Mouse (Mus musculus): ENCODE measurements around the gene Rad9b. TPM values are rescaled to one million over a fixed set of nuclear protein-coding genes. Genes with fewer than 3 reads are reported as not detected.

Gene Rad9b
- polyA plus RNA-seq, 1 experiment from 2014 or later = 11.0 TPM

- WGBS = 76% methylated on average over 3 of the region's 3 CpGs
- no peak for DNase-seq (ENCODE audit: extremely low spot score, low spot score)
- H3K27ac ChIP-seq = no peak overlapping the region
- no peak overlapping the region for H3K4me3 ChIP-seq
- no peaks in the 10 kb centered on the region for H3K4me1 ChIP-seq
- H3K9me3 ChIP-seq = no peaks in the 10 kb centered on the region
- H3K27me3 ChIP-seq (ENCODE audit: poor library complexity, severe bottlenecking) = no peaks in the 10 kb centered on the region
- H3K36me3 ChIP-seq (replicated peaks) = peaks cover 88% of the 10 kb centered on the region
Observed at GRCm38 (mm10) chr5:122318100-122318499, 35.9 kb downstream of the Rad9b start.

- 84% methylated on average over 11 of the region's 11 CpGs for WGBS
- peaks cover 89% of the 10 kb centered on the region for H3K36me3 ChIP-seq (replicated peaks)
- H3K27me3 ChIP-seq (ENCODE audit: poor library complexity, severe bottlenecking) = no peaks in the 10 kb centered on the region
- H3K4me3 ChIP-seq = no peak overlapping the region
- no peaks in the 10 kb centered on the region for H3K4me1 ChIP-seq
- H3K9me3 ChIP-seq = no peaks in the 10 kb centered on the region
- no peak overlapping the region for H3K27ac ChIP-seq
- DNase-seq (ENCODE audit: extremely low spot score, low spot score) = no peak
Observed at GRCm38 (mm10) chr5:122317329-122318045, 36.5 kb downstream of the Rad9b start.

- no peak overlapping the region for H3K4me3 ChIP-seq
- no peak for DNase-seq (ENCODE audit: extremely low spot score, low spot score)
- H3K4me1 ChIP-seq = peaks cover 4% of the 10 kb centered on the region; the same call in 1 of the 2 replicates
- peaks cover 88% of the 10 kb centered on the region for H3K36me3 ChIP-seq (replicated peaks)
- 81% methylated on average over 20 of the region's 20 CpGs for WGBS
- H3K27ac ChIP-seq = no peak overlapping the region
- no peaks in the 10 kb centered on the region for H3K27me3 ChIP-seq (ENCODE audit: poor library complexity, severe bottlenecking)
- no peaks in the 10 kb centered on the region for H3K9me3 ChIP-seq
Observed at GRCm38 (mm10) chr5:122314966-122315667, 38.9 kb downstream of the Rad9b start.

GRCm38 (mm10) chr5:122312942-122313684 lies 40.9 kb downstream of the Rad9b start:
- peaks cover 4% of the 10 kb centered on the region; the same call in 1 of the 2 replicates for H3K4me1 ChIP-seq
- peaks cover 90% of the 10 kb centered on the region for H3K36me3 ChIP-seq (replicated peaks)
- no peaks in the 10 kb centered on the region for H3K27me3 ChIP-seq (ENCODE audit: poor library complexity, severe bottlenecking)
- H3K4me3 ChIP-seq = no peak overlapping the region
- no peaks in the 10 kb centered on the region for H3K9me3 ChIP-seq
- 93% methylated on average over 17 of the region's 17 CpGs for WGBS
- no peak for DNase-seq (ENCODE audit: extremely low spot score, low spot score)
- no peak overlapping the region for H3K27ac ChIP-seq

- 88% methylated on average over 4 of the region's 4 CpGs for WGBS
- H3K27ac ChIP-seq = no peak overlapping the region
- H3K9me3 ChIP-seq = no peaks in the 10 kb centered on the region
- no peaks in the 10 kb centered on the region for H3K27me3 ChIP-seq (ENCODE audit: poor library complexity, severe bottlenecking)
- peaks cover 4% of the 10 kb centered on the region; the same call in 1 of the 2 replicates for H3K4me1 ChIP-seq
- H3K36me3 ChIP-seq (replicated peaks) = peaks cover 88% of the 10 kb centered on the region
- DNase-seq (ENCODE audit: extremely low spot score, low spot score) = no peak
- no peak overlapping the region for H3K4me3 ChIP-seq
Observed at GRCm38 (mm10) chr5:122312346-122312745, 41.7 kb downstream of the Rad9b start.

GRCm38 (mm10) chr5:122311692-122312091 lies 42.3 kb downstream of the Rad9b start:
- Histone ChIP-seq H3K36me3 (replicated peaks) (peaks cover 82% of the 10 kb centered on the region), H3K4me3 (no peak overlapping the region), H3K27me3 (ENCODE audit: poor library complexity, severe bottlenecking) (no peaks in the 10 kb centered on the region), H3K9me3 (no peaks in the 10 kb centered on the region), H3K4me1 (peaks cover 4% of the 10 kb centered on the region; the same call in 1 of the 2 replicates), H3K27ac (no peak overlapping the region)
- WGBS = 69% methylated on average over 7 of the region's 7 CpGs
- no peak for DNase-seq (ENCODE audit: extremely low spot score, low spot score)

- H3K9me3 ChIP-seq = no peaks in the 10 kb centered on the region
- peaks cover 75% of the 10 kb centered on the region for H3K36me3 ChIP-seq (replicated peaks)
- no peak for DNase-seq (ENCODE audit: extremely low spot score, low spot score)
- H3K27ac ChIP-seq = no peak overlapping the region
- WGBS = 86% methylated on average over 8 of the region's 8 CpGs
- peaks cover 4% of the 10 kb centered on the region; the same call in 1 of the 2 replicates for H3K4me1 ChIP-seq
- no peak overlapping the region for H3K4me3 ChIP-seq
- no peaks in the 10 kb centered on the region for H3K27me3 ChIP-seq (ENCODE audit: poor library complexity, severe bottlenecking)
Observed at GRCm38 (mm10) chr5:122310699-122311098, 43.3 kb downstream of the Rad9b start.

GRCm38 (mm10) chr5:122306536-122306935 lies 47.5 kb downstream of the Rad9b start:
- 91% methylated on average over 3 of the region's 3 CpGs for WGBS
- Histone ChIP-seq H3K9me3 (no peaks in the 10 kb centered on the region), H3K4me1 (peaks cover 21% of the 10 kb centered on the region), H3K27me3 (ENCODE audit: poor library complexity, severe bottlenecking) (no peaks in the 10 kb centered on the region), H3K4me3 (no peak overlapping the region), H3K36me3 (replicated peaks) (peaks cover 45% of the 10 kb centered on the region), H3K27ac (no peak overlapping the region)
- DNase-seq (ENCODE audit: extremely low spot score, low spot score) = no peak

- H3K4me1 ChIP-seq = peaks cover 17% of the 10 kb centered on the region
- no peak overlapping the region for H3K4me3 ChIP-seq
- 93% methylated on average over 7 of the region's 7 CpGs for WGBS
- H3K27me3 ChIP-seq (ENCODE audit: poor library complexity, severe bottlenecking) = no peaks in the 10 kb centered on the region
- H3K9me3 ChIP-seq = no peaks in the 10 kb centered on the region
- DNase-seq (ENCODE audit: extremely low spot score, low spot score) = no peak
- H3K36me3 ChIP-seq (replicated peaks) = peaks cover 37% of the 10 kb centered on the region
- H3K27ac ChIP-seq = no peak overlapping the region
Observed at GRCm38 (mm10) chr5:122305472-122305871, 48.6 kb downstream of the Rad9b start.

GRCm38 (mm10) chr5:122304541-122304940 lies 49.5 kb downstream of the Rad9b start:
- Histone ChIP-seq H3K9me3 (no peaks in the 10 kb centered on the region), H3K4me1 (peaks cover 17% of the 10 kb centered on the region), H3K36me3 (replicated peaks) (peaks cover 38% of the 10 kb centered on the region), H3K4me3 (no peak overlapping the region), H3K27me3 (ENCODE audit: poor library complexity, severe bottlenecking) (no peaks in the 10 kb centered on the region), H3K27ac (no peak overlapping the region)
- 91% methylated on average over 6 of the region's 6 CpGs for WGBS
- no peak for DNase-seq (ENCODE audit: extremely low spot score, low spot score)

- Histone ChIP-seq H3K36me3 (replicated peaks) (peaks cover 34% of the 10 kb centered on the region), H3K4me1 (peaks cover 17% of the 10 kb centered on the region), H3K27me3 (ENCODE audit: poor library complexity, severe bottlenecking) (no peaks in the 10 kb centered on the region), H3K9me3 (no peaks in the 10 kb centered on the region), H3K27ac (no peak overlapping the region), H3K4me3 (no peak overlapping the region)
- WGBS = 95% methylated on average over 7 of the region's 7 CpGs
- no peak for DNase-seq (ENCODE audit: extremely low spot score, low spot score)
Observed at GRCm38 (mm10) chr5:122303937-122304336, 50.1 kb downstream of the Rad9b start.

GRCm38 (mm10) chr5:122302810-122303745 lies 51.0 kb downstream of the Rad9b start:
- no peak for DNase-seq (ENCODE audit: extremely low spot score, low spot score)
- Histone ChIP-seq H3K4me1 (peaks cover 17% of the 10 kb centered on the region), H3K36me3 (replicated peaks) (peaks cover 25% of the 10 kb centered on the region), H3K27me3 (ENCODE audit: poor library complexity, severe bottlenecking) (no peaks in the 10 kb centered on the region), H3K9me3 (no peaks in the 10 kb centered on the region), H3K27ac (no peak overlapping the region; the same call in 1 of the 2 replicates), H3K4me3 (no peak overlapping the region)
- WGBS = 83% methylated on average over 17 of the region's 17 CpGs

All from forebrain, embryonic 10.5 days (tissue).